Mouse (Mus musculus) ES-E14 (cell line): ENCODE results near the gene Rsl1d1. TPM values are rescaled to one million over a fixed set of nuclear protein-coding genes. Genes with fewer than 3 reads are reported as not detected.

ENCODE experiments used
- DNase-seq: peaks from one replicate; pipeline ENCODE4 v3.0.0-alpha.2; 2013; ENCODE audit warnings: low read depth, low spot score
- H3K27ac ChIP-seq: 2 replicates; pipeline ENCODE4 v1.5.1; 2012; ENCODE audit warnings: low read depth, mild to moderate bottlenecking, low read length, moderate library complexity, mixed read lengths; ENCODE audit not compliant: poor library complexity, insufficient read depth, severe bottlenecking
- H3K36me3 ChIP-seq: 2 replicates; pipeline ENCODE4 v1.6.1; 2012; ENCODE audit warnings: mild to moderate bottlenecking, low read length, moderate library complexity, mixed read lengths; ENCODE audit not compliant: control insufficient read depth, poor library complexity, insufficient read depth, severe bottlenecking
- H3K4me1 ChIP-seq, 2 experiments: fragments of 150-350 bp in 1 of 2; sonication (generic) in 1 of 2; 2 replicates each; pipeline ENCODE4 v1.6.1; 2012; ENCODE audit warnings: low read length in 2 of 2, mild to moderate bottlenecking in 1 of 2, mixed read lengths in 1 of 2; ENCODE audit not compliant: control insufficient read depth in 2 of 2, insufficient read depth in 2 of 2, poor library complexity in 1 of 2
- H3K4me3 ChIP-seq, 2 experiments: fragments of 150-350 bp in 1 of 2; sonication (generic) in 1 of 2; 2 replicates each; pipeline ENCODE4 v1.5.1; 2012; ENCODE audit warnings: low read length in 2 of 2, low read depth in 1 of 2, mild to moderate bottlenecking in 1 of 2, mixed read lengths in 1 of 2; ENCODE audit not compliant: insufficient read depth in 1 of 2, poor library complexity in 1 of 2, severe bottlenecking in 1 of 2
- H3K9ac ChIP-seq: 2 replicates; pipeline ENCODE4 v1.6.1; 2012; ENCODE audit warnings: low read depth, mild to moderate bottlenecking, low read length, mixed read lengths; ENCODE audit not compliant: poor library complexity, insufficient read depth, severe bottlenecking
- H3K9me3 ChIP-seq: fragments of 150-350 bp; sonication (generic); 2 replicates; pipeline ENCODE4 v1.6.1; 2012; ENCODE audit warnings: low read depth, mild to moderate bottlenecking, low read length; ENCODE audit not compliant: control insufficient read depth, insufficient read depth
- CHD2 ChIP-seq: IDR thresholded peaks from 2 replicates; pipeline ENCODE4 v1.6.1; 2014; ENCODE audit warnings: mild to moderate bottlenecking, low read depth, low read length, inconsistent platforms
- HCFC1 ChIP-seq: IDR thresholded peaks from 2 replicates; pipeline ENCODE4 v1.6.1; 2012; ENCODE audit warnings: low read length, inconsistent platforms, borderline replicate concordance; ENCODE audit not compliant: insufficient read depth
- MAFK ChIP-seq: IDR thresholded peaks from 2 replicates; pipeline ENCODE4 v1.6.1; 2014; ENCODE audit warnings: mild to moderate bottlenecking, low read depth, low read length, inconsistent platforms; ENCODE audit not compliant: insufficient read depth
- ZC3H11A ChIP-seq: IDR thresholded peaks from 2 replicates; pipeline ENCODE4 v1.6.1; 2012; ENCODE audit warnings: low read depth, mild to moderate bottlenecking, inconsistent platforms, low read length, borderline replicate concordance
- ZNF384 ChIP-seq: IDR thresholded peaks from 2 replicates; pipeline ENCODE4 v1.6.1; 2012; ENCODE audit warnings: low read depth, low read length, inconsistent platforms
- in situ Hi-C, 2 experiments: fragments of 600-800 bp; cut with MboI; formaldehyde crosslinking; loops; one replicate each; pipeline ENCODE4 v1.15.1; 2025; ENCODE audit warnings: low sequenced_read_pairs in 2 of 2, inconsistent platforms in 1 of 2; ENCODE audit not compliant: unreplicated experiment in 2 of 2
- total RNA-seq: library from RNA; depleted of rRNA; stranded (reverse); fragments of 300-350 nt; gene quantifications from 2 replicates; pipeline ENCODE4 v1.2.3, GENCODE M21; 2012; rRNA removed

Rsl1d1 gene
- 167 and 203 TPM in 2 replicates for total RNA-seq

- Histone ChIP-seq H3K4me3 (peak within 1 kb of the TSS; percentile 96 to 97), H3K9ac (peak within 1 kb of the TSS; percentile 98), H3K9me3 (no peaks in the 10 kb centered on the region), H3K27ac (peak within 1 kb of the TSS; percentile 77), H3K36me3 (peaks cover 29% of the 10 kb centered on the region), H3K4me1 (peaks cover 2 to 4% of the 10 kb centered on the region in 2 experiments)
- TF ChIP-seq HCFC1: peak; percentile 57
- TF ChIP-seq MAFK: no peak
- TF ChIP-seq ZNF384: no peak
- TF ChIP-seq ZC3H11A: peak; percentile 24; the same call in 1 of the 2 replicates
- TF ChIP-seq CHD2: 0 out of 2 replicates have a peak, but pooled peaks have one; percentile 18
- DNase-seq: peak; percentile 93
- in situ Hi-C loops: no loop called here
These were observed at the start of gene Rsl1d1 for GRCm38 (mm10) chr16:11202571-11203554. Gene Rsl1d1, minus strand, starts transcription at chr16:11203331.

GRCm38 (mm10) chr16:11247791-11248190 lies 44.7 kb upstream of the Rsl1d1 start:
- Histone ChIP-seq H3K4me3 (no peak overlapping the region), H3K4me1 (peaks cover 4 to 10% of the 10 kb centered on the region in 2 experiments; a peak in 2 of 4 replicates), H3K9ac (no peak overlapping the region), H3K9me3 (no peaks in the 10 kb centered on the region), H3K36me3 (peaks cover 4% of the 10 kb centered on the region; the same call in 1 of the 2 replicates), H3K27ac (no peak overlapping the region)
- DNase-seq: no peak
- no peak for TF ChIP-seq MAFK
- no peak for TF ChIP-seq CHD2
- no peak for TF ChIP-seq HCFC1
- no peak for TF ChIP-seq ZNF384
- no peak for TF ChIP-seq ZC3H11A
- in situ Hi-C loops: no loop called here

GRCm38 (mm10) chr16:11245767-11246166 lies 42.6 kb upstream of the Rsl1d1 start:
- H3K4me1 ChIP-seq: peaks cover 3 to 5% of the 10 kb centered on the region in 2 experiments; a peak in 2 of 4 replicates
- in situ Hi-C loops: no loop called here
- H3K27ac ChIP-seq: no peak overlapping the region
- TF ChIP-seq MAFK (no peak), ZC3H11A (no peak), CHD2 (no peak), HCFC1 (no peak), ZNF384 (no peak)
- H3K4me3 ChIP-seq: peak overlapping the region in 1 of 2 experiments; percentile 26; a peak in 1 of 4 replicates
- no peak for DNase-seq
- peaks cover 4% of the 10 kb centered on the region; the same call in 1 of the 2 replicates for H3K36me3 ChIP-seq
- peak overlapping the region; percentile 47; the same call in 1 of the 2 replicates for H3K9ac ChIP-seq
- no peaks in the 10 kb centered on the region for H3K9me3 ChIP-seq

GRCm38 (mm10) chr16:11242401-11242800 lies 39.3 kb upstream of the Rsl1d1 start:
- in situ Hi-C loops: no loop called here
- peaks cover 8% of the 10 kb centered on the region for H3K36me3 ChIP-seq

More at GRCm38 (mm10) chr16:11242401-11242800, 39.3 kb upstream of the Rsl1d1 start:
- DNase-seq: no peak
- no peaks in the 10 kb centered on the region for H3K9me3 ChIP-seq
- TF ChIP-seq HCFC1 (no peak), ZNF384 (no peak), ZC3H11A (no peak), MAFK (no peak), CHD2 (no peak)
- peaks cover 3 to 5% of the 10 kb centered on the region in 2 experiments; a peak in 1 of 4 replicates for H3K4me1 ChIP-seq
- no peak overlapping the region for H3K9ac ChIP-seq
- H3K4me3 ChIP-seq: no peak overlapping the region
- H3K27ac ChIP-seq: no peak overlapping the region
